Comparison of ENCODE assay signal across 21 mouse cellular contexts in genomic region chr9:33360966-33361365, GRCm38 (mm10).
DNase-seq lines count a peak whose midpoint lies in the region; ATAC-seq and TF ChIP-seq lines count a peak whose summit lies in the region.
"Had no signal": no experiment of that assay in that cellular context is flagged by ENCODE, and none has a peak within 500 bp of the region (broad histone marks: within the 10 kb centered on the region; RNA-seq: fewer than 3 reads in every experiment).

No protein-coding gene starts in this region.

- TF ChIP-seq POLR2A in brain, embryonic 14.5 days (IDR thresholded peaks at IDR 0.05; ENCODE audit: borderline replicate concordance, extremely low read depth, insufficient read depth, insufficient read length, poor library complexity, severe bottlenecking) = no peak

- H3K27me3 ChIP-seq in hindbrain, embryonic 13.5 days = no peaks in the 10 kb centered on the region
- no peaks in the 10 kb centered on the region for H3K27me3 ChIP-seq in hindbrain, embryonic 11.5 days (ENCODE audit: control insufficient read depth, insufficient read depth, low read length)
- H3K27me3 ChIP-seq in hindbrain, embryonic 15.5 days = no peaks in the 10 kb centered on the region
- no peaks in the 10 kb centered on the region for H3K27me3 ChIP-seq in hindbrain, embryonic 10.5 days (ENCODE audit: insufficient read depth, poor library complexity, severe bottlenecking)
- H3K27me3 ChIP-seq: embryonic facial prominence, embryonic 12.5 days; forebrain, embryonic 12.5 days; forebrain, embryonic 15.5 days had no signal

- H3K4me2 ChIP-seq in hindbrain, embryonic 13.5 days = no peak overlapping the region
- no peak overlapping the region for H3K4me2 ChIP-seq in hindbrain, embryonic 11.5 days (replicated peaks; ENCODE audit: low read depth, low read length)
- H3K4me2 ChIP-seq in hindbrain, embryonic 15.5 days = no peak overlapping the region
- H3K4me2 ChIP-seq: embryonic facial prominence, embryonic 12.5 days; forebrain, embryonic 12.5 days; forebrain, embryonic 15.5 days had no signal

- H3K27ac ChIP-seq in hindbrain, embryonic 13.5 days = no peak overlapping the region
- no peak overlapping the region for H3K27ac ChIP-seq in hindbrain, embryonic 11.5 days (ENCODE audit: low read depth, low read length)
- no peak overlapping the region for H3K27ac ChIP-seq in hindbrain, embryonic 15.5 days (replicated peaks)
- H3K27ac ChIP-seq in hindbrain, embryonic 10.5 days = no peak overlapping the region
- H3K27ac ChIP-seq: embryonic facial prominence, embryonic 10.5 days; embryonic facial prominence, embryonic 12.5 days; forebrain, embryonic 12.5 days; forebrain, embryonic 15.5 days had no signal

- DNase-seq in heart, adult 11 months = peak; percentile 83
- no peak for DNase-seq in heart, postnatal 4 days
- no peak for DNase-seq in hindbrain, embryonic 11.5 days (ENCODE audit: low spot score)
- DNase-seq in hindbrain, embryonic 10.5 days (ENCODE audit: low spot score) = no peak
- DNase-seq in brain, embryonic 14.5 days (ENCODE audit: low read depth) = peak; percentile 45
- DNase-seq in layer of hippocampus, postnatal 14 days (ENCODE audit: low spot score in 2 of 2) = no peak
- DNase-seq: adrenal gland, adult 2 months; adrenal gland, postnatal 10 days; adrenal gland, postnatal 25 days; cerebellum, adult 11-12 months; cerebellum, adult 2 months; cerebellum, adult 9-10 months; cerebellum, postnatal 10 days; cerebellum, postnatal 25 days; forebrain, postnatal 0 days had no signal

- no peak overlapping the region for H3K9ac ChIP-seq in hindbrain, embryonic 13.5 days
- H3K9ac ChIP-seq in hindbrain, embryonic 11.5 days (ENCODE audit: low read depth, low read length) = no peak overlapping the region
- no peak overlapping the region for H3K9ac ChIP-seq in hindbrain, embryonic 15.5 days
- H3K9ac ChIP-seq: embryonic facial prominence, embryonic 12.5 days; forebrain, embryonic 12.5 days; forebrain, embryonic 15.5 days; forebrain, postnatal 0 days had no signal

- WGBS in hindbrain, embryonic 13.5 days = 63% methylated on average over 5 of the region's 5 CpGs
- WGBS in hindbrain, embryonic 11.5 days = 88% methylated on average over 5 of the region's 5 CpGs
- 49% methylated on average over 5 of the region's 5 CpGs for WGBS in hindbrain, embryonic 15.5 days
- 86% methylated on average over 5 of the region's 5 CpGs for WGBS in hindbrain, embryonic 10.5 days

- H3K4me3 ChIP-seq in hindbrain, embryonic 13.5 days = no peak overlapping the region
- no peak overlapping the region for H3K4me3 ChIP-seq in hindbrain, embryonic 11.5 days (ENCODE audit: low read depth, low read length)
- no peak overlapping the region for H3K4me3 ChIP-seq in hindbrain, embryonic 15.5 days
- no peak overlapping the region for H3K4me3 ChIP-seq in hindbrain, embryonic 10.5 days
- H3K4me3 ChIP-seq: embryonic facial prominence, embryonic 10.5 days; embryonic facial prominence, embryonic 12.5 days; forebrain, embryonic 12.5 days; forebrain, embryonic 15.5 days had no signal

- no peaks in the 10 kb centered on the region for H3K4me1 ChIP-seq in hindbrain, embryonic 13.5 days (replicated peaks)
- no peaks in the 10 kb centered on the region for H3K4me1 ChIP-seq in hindbrain, embryonic 11.5 days (replicated peaks; ENCODE audit: control insufficient read depth, insufficient read depth, low read length)
- H3K4me1 ChIP-seq in hindbrain, embryonic 15.5 days (replicated peaks) = 0 out of 2 replicates have a peak, but pooled peaks cover 4% of the 10 kb centered on the region
- no peaks in the 10 kb centered on the region for H3K4me1 ChIP-seq in hindbrain, embryonic 10.5 days (replicated peaks)
- H3K4me1 ChIP-seq: embryonic facial prominence, embryonic 10.5 days; embryonic facial prominence, embryonic 12.5 days; forebrain, embryonic 12.5 days had no signal

- ATAC-seq in hindbrain, embryonic 13.5 days (ENCODE audit: low FRiP score) = peak; percentile 52; the same call in 1 of the 2 replicates
- ATAC-seq in hindbrain, embryonic 11.5 days (ENCODE audit: low FRiP score) = no peak
- 0 out of 2 replicates have a peak, but pooled peaks have one; percentile 38 for ATAC-seq in hindbrain, embryonic 15.5 days (ENCODE audit: low FRiP score, low read depth)
- ATAC-seq: forebrain, embryonic 15.5 days; forebrain, postnatal 0 days had no signal

- TF ChIP-seq CTCF in brain, embryonic 14.5 days (IDR thresholded peaks at IDR 0.05; ENCODE audit: borderline replicate concordance, extremely low read depth, insufficient read depth, insufficient read length) = no peak

- no peaks in the 10 kb centered on the region for H3K9me3 ChIP-seq in hindbrain, embryonic 13.5 days
- no peaks in the 10 kb centered on the region for H3K9me3 ChIP-seq in hindbrain, embryonic 11.5 days (ENCODE audit: control insufficient read depth, low read length)
- H3K9me3 ChIP-seq in hindbrain, embryonic 15.5 days = no peaks in the 10 kb centered on the region
- H3K9me3 ChIP-seq in hindbrain, embryonic 10.5 days = no peaks in the 10 kb centered on the region
- H3K9me3 ChIP-seq: embryonic facial prominence, embryonic 10.5 days; embryonic facial prominence, embryonic 12.5 days; forebrain, embryonic 12.5 days; forebrain, embryonic 15.5 days had no signal

- H3K36me3 ChIP-seq in hindbrain, embryonic 13.5 days = no peaks in the 10 kb centered on the region
- H3K36me3 ChIP-seq in hindbrain, embryonic 11.5 days (ENCODE audit: control insufficient read depth, insufficient read depth, low read length) = no peaks in the 10 kb centered on the region
- no peaks in the 10 kb centered on the region for H3K36me3 ChIP-seq in hindbrain, embryonic 15.5 days
- H3K36me3 ChIP-seq in hindbrain, embryonic 10.5 days = no peaks in the 10 kb centered on the region
- H3K36me3 ChIP-seq: embryonic facial prominence, embryonic 10.5 days; embryonic facial prominence, embryonic 12.5 days; forebrain, embryonic 12.5 days; forebrain, embryonic 15.5 days had no signal

Comparison
In these comparisons a context has a peak if more than half of its experiments do, and no peak if none do; other contexts are left out.
1. DNase-seq: peak in heart, adult 11 months (single experiment) and brain, embryonic 14.5 days (single experiment); none in heart, postnatal 4 days (single experiment), hindbrain, embryonic 11.5 days (single experiment), hindbrain, embryonic 10.5 days (single experiment) and layer of hippocampus, postnatal 14 days (0 of 2).